Mouse (Mus musculus) CH12.LX (cell line): Measurements from ENCODE around the gene Tead1. TPM values are rescaled to one million over a fixed set of nuclear protein-coding genes. Genes with fewer than 3 reads are reported as not detected.

Experiments
- DNase-seq: peaks from one replicate; pipeline ENCODE4 v3.0.0-alpha.2; 2013; ENCODE audit errors: extremely low read depth
- H3K27ac ChIP-seq: 2 replicates; pipeline ENCODE4 v1.5.1; 2012; ENCODE audit warnings: low read depth, mild to moderate bottlenecking, control low read depth, moderate library complexity; ENCODE audit not compliant: insufficient read depth
- H3K27me3 ChIP-seq: replicated peaks from 2 replicates; pipeline ENCODE3; 2012; ENCODE audit warnings: inconsistent platforms
- H3K36me3 ChIP-seq, 2 experiments: replicated peaks in 1 of 2; 2 replicates each; pipeline versions ENCODE3 to v1.6.1; 2012; ENCODE audit warnings: inconsistent platforms in 1 of 2, low read length in 1 of 2, mild to moderate bottlenecking in 1 of 2, mixed read lengths in 1 of 2, moderate library complexity in 1 of 2; ENCODE audit not compliant: control insufficient read depth in 1 of 2, insufficient read depth in 1 of 2
- H3K4me1 ChIP-seq, 2 experiments: 2 replicates each; pipeline ENCODE4 v1.6.1; 2012; ENCODE audit warnings: inconsistent platforms in 1 of 2, moderate library complexity in 1 of 2; ENCODE audit not compliant: insufficient read depth in 2 of 2, control insufficient read depth in 1 of 2
- H3K4me2 ChIP-seq: 2 replicates; pipeline ENCODE4 v1.6.1; 2012; ENCODE audit warnings: low read depth, mild to moderate bottlenecking, control low read depth; ENCODE audit not compliant: poor library complexity, insufficient read depth, severe bottlenecking
- H3K4me3 ChIP-seq, 3 experiments: fragments of 150-350 bp in 1 of 3; sonication (generic) in 1 of 3; replicated peaks in 1 of 3; 2 replicates each; pipeline versions ENCODE3 to v1.5.1; 2011 to 2012; ENCODE audit warnings: low read depth in 2 of 3, low read length in 2 of 3, mild to moderate bottlenecking in 2 of 3, moderate library complexity in 2 of 3, control low read depth in 1 of 3, improper control_type of control experiment in 1 of 3, inconsistent platforms in 1 of 3, mixed read lengths in 1 of 3; ENCODE audit not compliant: poor library complexity in 1 of 3
- H3K79me2 ChIP-seq: replicated peaks from 2 replicates; pipeline ENCODE4 v1.6.1; 2012; ENCODE audit warnings: mild to moderate bottlenecking, moderate library complexity; ENCODE audit not compliant: control insufficient read depth, poor library complexity, insufficient read depth, severe bottlenecking; ENCODE audit errors: extremely low read depth
- H3K9ac ChIP-seq: 2 replicates; pipeline ENCODE4 v1.6.1; 2012; ENCODE audit warnings: low read depth, mild to moderate bottlenecking, control low read depth, moderate library complexity; ENCODE audit not compliant: insufficient read depth
- H3K9me3 ChIP-seq: replicated peaks from 2 replicates; pipeline ENCODE3; 2012; ENCODE audit warnings: low read length, inconsistent platforms, mixed read lengths
- BHLHE40 ChIP-seq: IDR thresholded peaks from 2 replicates; pipeline ENCODE4 v1.6.1; 2011; ENCODE audit warnings: mild to moderate bottlenecking, low read depth, low read length, improper control_type of control experiment
- CTCF ChIP-seq, 2 experiments: IDR thresholded peaks in 1 of 2; conservative IDR thresholded peaks in 1 of 2; 2 replicates each; pipeline ENCODE4 v1.5.1; 2011 to 2012; ENCODE audit warnings: low read depth in 2 of 2, low read length in 2 of 2, improper control_type of control experiment in 1 of 2, inconsistent platforms in 1 of 2, mild to moderate bottlenecking in 1 of 2, moderate library complexity in 1 of 2
- E2F4 ChIP-seq: IDR thresholded peaks from 2 replicates; pipeline ENCODE4 v1.6.1; 2011; ENCODE audit warnings: low read depth, low read length, improper control_type of control experiment; ENCODE audit not compliant: insufficient replicate concordance
- ELF1 ChIP-seq: IDR thresholded peaks from 2 replicates; pipeline ENCODE4 v1.6.1; 2014; ENCODE audit warnings: low read depth, mild to moderate bottlenecking, inconsistent platforms, low read length, improper control_type of control experiment
- EP300 ChIP-seq: IDR thresholded peaks from 2 replicates; pipeline ENCODE4 v1.6.1; 2011; ENCODE audit warnings: low read length, improper control_type of control experiment
- ETS1 ChIP-seq: conservative IDR thresholded peaks from 2 replicates; pipeline ENCODE4 v1.6.1; 2012; ENCODE audit warnings: low read depth, mild to moderate bottlenecking, inconsistent platforms, low read length, improper control_type of control experiment, moderate library complexity
- GABPA ChIP-seq: IDR thresholded peaks from 2 replicates; pipeline ENCODE4 v1.6.1; 2012; ENCODE audit warnings: low read depth, low read length, improper control_type of control experiment, inconsistent platforms; ENCODE audit not compliant: insufficient replicate concordance
- HCFC1 ChIP-seq: IDR thresholded peaks from 2 replicates; pipeline ENCODE4 v1.6.1; 2012; ENCODE audit warnings: low read depth, mild to moderate bottlenecking, inconsistent platforms, low read length, improper control_type of control experiment
- IRF4 ChIP-seq: IDR thresholded peaks from 2 replicates; pipeline ENCODE4 v1.6.1; 2014; ENCODE audit warnings: low read depth, mild to moderate bottlenecking, inconsistent platforms, low read length, improper control_type of control experiment
- JUN ChIP-seq: IDR thresholded peaks from 2 replicates; pipeline ENCODE4 v1.6.1; 2011; ENCODE audit warnings: low read depth, mild to moderate bottlenecking, low read length, improper control_type of control experiment, moderate library complexity; ENCODE audit not compliant: insufficient read depth
- JUND ChIP-seq: conservative IDR thresholded peaks from 2 replicates; pipeline ENCODE4 v1.6.1; 2011; ENCODE audit warnings: low read depth, low read length, improper control_type of control experiment
- MAX ChIP-seq: IDR thresholded peaks from 2 replicates; pipeline ENCODE4 v1.6.1; 2011; ENCODE audit warnings: low read length, improper control_type of control experiment
- MAZ ChIP-seq: IDR thresholded peaks from 2 replicates; pipeline ENCODE4 v1.6.1; 2012; ENCODE audit warnings: low read depth, mild to moderate bottlenecking, inconsistent platforms, low read length, improper control_type of control experiment, moderate library complexity
- MXI1 ChIP-seq: IDR thresholded peaks from 2 replicates; pipeline ENCODE4 v1.6.1; 2011; ENCODE audit warnings: mild to moderate bottlenecking, low read depth, low read length, improper control_type of control experiment
- MYC ChIP-seq: IDR thresholded peaks from 2 replicates; pipeline ENCODE4 v1.6.1; 2011; ENCODE audit warnings: low read depth, mild to moderate bottlenecking, improper control_type of control experiment, low read length
- NELFE ChIP-seq: IDR thresholded peaks from 2 replicates; pipeline ENCODE4 v1.6.1; 2011; ENCODE audit warnings: low read depth, low read length, improper control_type of control experiment
- NRF1 ChIP-seq: IDR thresholded peaks from 2 replicates; pipeline ENCODE4 v1.6.1; 2014; ENCODE audit warnings: low read depth, mild to moderate bottlenecking, inconsistent platforms, low read length, improper control_type of control experiment, moderate library complexity
- PAX5 ChIP-seq: IDR thresholded peaks from 2 replicates; pipeline ENCODE4 v1.6.1; 2012; ENCODE audit warnings: low read length, inconsistent platforms, mixed read lengths
- POLR2AphosphoS2 ChIP-seq: IDR thresholded peaks from 2 replicates; pipeline ENCODE4 v1.6.1; 2011; ENCODE audit warnings: low read depth, low read length, improper control_type of control experiment
- RAD21 ChIP-seq: IDR thresholded peaks from 2 replicates; pipeline ENCODE4 v1.6.1; 2011; ENCODE audit warnings: low read depth, mild to moderate bottlenecking, low read length, improper control_type of control experiment, moderate library complexity
- SIN3A ChIP-seq: IDR thresholded peaks from 2 replicates; pipeline ENCODE4 v1.6.1; 2012; ENCODE audit warnings: low read length, improper control_type of control experiment, inconsistent platforms
- SMC3 ChIP-seq: IDR thresholded peaks from 2 replicates; pipeline ENCODE4 v1.6.1; 2011; ENCODE audit warnings: low read depth, low read length, improper control_type of control experiment
- TBP ChIP-seq: conservative IDR thresholded peaks from 2 replicates; pipeline ENCODE4 v1.6.1; 2011; ENCODE audit warnings: low read depth, low read length, improper control_type of control experiment
- TCF12 ChIP-seq: IDR thresholded peaks from 2 replicates; pipeline ENCODE4 v1.6.1; 2014; ENCODE audit warnings: low read depth, mild to moderate bottlenecking, inconsistent platforms, low read length, improper control_type of control experiment
- USF2 ChIP-seq: conservative IDR thresholded peaks from 2 replicates; pipeline ENCODE4 v1.6.1; 2011; ENCODE audit warnings: low read depth, low read length, improper control_type of control experiment
- ZC3H11A ChIP-seq: IDR thresholded peaks from 2 replicates; pipeline ENCODE4 v1.6.1; 2012; ENCODE audit warnings: low read depth, mild to moderate bottlenecking, inconsistent platforms, low read length, improper control_type of control experiment
- ZNF384 ChIP-seq: IDR thresholded peaks from 2 replicates; pipeline ENCODE4 v1.6.1; 2012; ENCODE audit warnings: low read depth, low read length, improper control_type of control experiment, inconsistent platforms
- dilution Hi-C: fragments of 300-500 bp; cut with MboI; formaldehyde crosslinking; loops from 2 replicates; pipeline ENCODE4 v1.14.3; 2020; ENCODE audit warnings: low sequenced_read_pairs; ENCODE audit not compliant: extremely low pct_unique_long_range_greater_than_20kb, extremely low pct_ligation_motif_present
- in situ Hi-C: fragments of 300-500 bp; cut with MboI; formaldehyde crosslinking; loops from 3 replicates; pipeline ENCODE4 v1.14.3; 2019; ENCODE audit warnings: low sequenced_read_pairs, low pct_ligation_motif_present, low pct_unique_long_range_greater_than_20kb, mixed read lengths
- polyA plus RNA-seq: library from polyadenylated mRNA; unstranded; fragments of >175 nt; gene quantifications from 2 replicates; pipeline ENCODE4 v1.2.1, GENCODE M21; 2012; ENCODE audit warnings: low read depth; ENCODE audit not compliant: insufficient read length
- total RNA-seq, 2 experiments: library from RNA; depleted of rRNA; stranded (reverse); fragments of 300-350 nt in 1 of 2; fragments of >200 nt in 1 of 2; gene quantifications; 2 replicates each; pipeline ENCODE4 v1.2.3; 2012 to 2014

Gene Tead1
- total and polyA plus RNA-seq, 3 experiments, result not detected

- Histone ChIP-seq H3K9ac (no peak overlapping the region), H3K4me2 (no peak overlapping the region), H3K4me3 (no peak overlapping the region), H3K27ac (no peak overlapping the region), H3K79me2 (no peaks in the 10 kb centered on the region), H3K9me3 (no peaks in the 10 kb centered on the region), H3K36me3 (no peaks in the 10 kb centered on the region), H3K27me3 (no peaks in the 10 kb centered on the region), H3K4me1 (peaks cover 0 to 7% of the 10 kb centered on the region in 2 experiments; a peak in 1 of 4 replicates)
- TF ChIP-seq NRF1, result no peak
- no peak for TF ChIP-seq PAX5
- no peak for TF ChIP-seq BHLHE40
- TF ChIP-seq JUN, result no peak
- TF ChIP-seq TCF12, result no peak
- TF ChIP-seq CTCF (conservative IDR thresholded peaks at IDR 0.05 in 1 of 2, IDR thresholded peaks at IDR 0.05 in 1 of 2; ENCODE audit: low read depth in 2 of 2, low read length in 2 of 2), result no peak
- no peak for TF ChIP-seq RAD21
- TF ChIP-seq EP300, result no peak
- no peak for TF ChIP-seq MXI1
- TF ChIP-seq IRF4, result no peak
- no peak for TF ChIP-seq ZC3H11A
- no peak for TF ChIP-seq GABPA
- no peak for TF ChIP-seq MAX
- no peak for TF ChIP-seq ETS1
- TF ChIP-seq TBP, result no peak
- TF ChIP-seq ZNF384, result no peak
- dilution Hi-C loops (no loop called here), in situ Hi-C loops (no loop called here)
- DNase-seq, result no peak
These were observed 136.9 kb downstream of the Tead1 start for GRCm38 (mm10) chr7:112816016-112816415.

- TF ChIP-seq TCF12 (no peak), SMC3 (no peak), NELFE (no peak), BHLHE40 (no peak), NRF1 (no peak), ZC3H11A (no peak), SIN3A (no peak), MYC (no peak), E2F4 (no peak), HCFC1 (no peak), MAX (no peak), USF2 (no peak), JUND (no peak), MAZ (no peak), ETS1 (no peak), POLR2AphosphoS2 (no peak), ELF1 (no peak)
- Histone ChIP-seq H3K36me3 (no peaks in the 10 kb centered on the region), H3K9ac (no peak overlapping the region), H3K79me2 (no peaks in the 10 kb centered on the region), H3K4me1 (peaks cover 0 to 9% of the 10 kb centered on the region in 2 experiments; a peak in 2 of 4 replicates), H3K9me3 (no peaks in the 10 kb centered on the region), H3K4me2 (no peak overlapping the region), H3K27ac (no peak overlapping the region), H3K27me3 (no peaks in the 10 kb centered on the region), H3K4me3 (no peak overlapping the region)
- dilution Hi-C loops (no loop called here), in situ Hi-C loops (no loop called here)
- no peak for DNase-seq
These were observed 140.7 kb downstream of the Tead1 start for GRCm38 (mm10) chr7:112819833-112820232.
